Mouse (Mus musculus) G1E (cell line): Measurements from ENCODE around the gene 4933428M09Rik. TPM values are rescaled to one million over a fixed set of nuclear protein-coding genes. Genes with fewer than 3 reads are reported as not detected.

ENCODE experiments used
- ATAC-seq: 2 replicates; pipeline ENCODE4 v1.8.0; 2016; ENCODE audit warnings: mild to moderate bottlenecking; ENCODE audit not compliant: insufficient number of reproducible peaks, poor library complexity, low FRiP score, severe bottlenecking; ENCODE audit errors: extremely low read depth
- DNase-seq: peaks from one replicate; pipeline ENCODE4 v3.0.0; 2012; ENCODE audit warnings: low spot score
- H3K27me3 ChIP-seq: 2 replicates; pipeline ENCODE4 v1.6.1; 2012; ENCODE audit warnings: mild to moderate bottlenecking, low read length, inconsistent platforms; ENCODE audit not compliant: insufficient read depth
- H3K36me3 ChIP-seq: replicated peaks from 2 replicates; pipeline ENCODE3; 2012; ENCODE audit warnings: mild to moderate bottlenecking, inconsistent platforms
- H3K4me1 ChIP-seq: 2 replicates; pipeline ENCODE4 v1.6.1; 2012; ENCODE audit warnings: low read depth, low read length, inconsistent platforms, mixed read lengths; ENCODE audit not compliant: insufficient read depth
- H3K4me3 ChIP-seq: 2 replicates; pipeline ENCODE4 v1.5.1; 2012; ENCODE audit warnings: low read depth, mild to moderate bottlenecking, inconsistent platforms, low read length, moderate library complexity, mixed read lengths
- H3K9me3 ChIP-seq: replicated peaks from 2 replicates; pipeline ENCODE4 v1.6.1; 2012; ENCODE audit warnings: inconsistent platforms
- CTCF ChIP-seq: IDR thresholded peaks from 2 replicates; pipeline ENCODE4 v1.5.1; 2012; ENCODE audit warnings: low read depth, low read length, inconsistent platforms, mixed read lengths
- GATA1 ChIP-seq: IDR thresholded peaks from 2 replicates; pipeline ENCODE4 v1.6.1; 2012; ENCODE audit warnings: borderline replicate concordance, low read length, inconsistent platforms, mixed read lengths
- GATA2 ChIP-seq: IDR thresholded peaks from 2 replicates; pipeline ENCODE4 v1.6.1; 2012; ENCODE audit warnings: low read depth, low read length, inconsistent platforms, borderline replicate concordance
- POLR2AphosphoS5 ChIP-seq: IDR thresholded peaks from 2 replicates; pipeline ENCODE4 v1.6.1; 2012; ENCODE audit warnings: low read depth, low read length, inconsistent platforms; ENCODE audit not compliant: insufficient replicate concordance
- TAL1 ChIP-seq: conservative IDR thresholded peaks from 2 replicates; pipeline ENCODE4 v1.6.1; 2012; ENCODE audit warnings: low read depth, low read length, inconsistent platforms, mixed read lengths
- polyA plus RNA-seq: library from polyadenylated mRNA; stranded (reverse); fragments of >175 nt; gene quantifications from 2 replicates; pipeline ENCODE4 v1.2.3, GENCODE M21; 2012
- total RNA-seq, 2 experiments: library from RNA; stranded (forward) in 1 of 2; stranded (reverse) in 1 of 2; fragments of 200-1000 nt in 1 of 2; fragments of >200 nt in 1 of 2; fragmentation: Nextera tagmentation in 1 of 2; gene quantifications; 2 replicates each; pipeline ENCODE4 v1.2.3; 2014 to 2017

4933428M09Rik gene
- total and polyA plus RNA-seq, 3 experiments = 0.27 TPM; not detected in 2

- Histone ChIP-seq H3K4me1 (no peaks in the 10 kb centered on the region), H3K36me3 (no peaks in the 10 kb centered on the region), H3K9me3 (no peaks in the 10 kb centered on the region), H3K27me3 (no peaks in the 10 kb centered on the region), H3K4me3 (no peak overlapping the region)
- no peak for DNase-seq
- ATAC-seq = no peak
- TF ChIP-seq POLR2AphosphoS5 (no peak), GATA1 (no peak), TAL1 (no peak), CTCF (no peak), GATA2 (no peak)
These were observed 37.4 kb downstream of the 4933428M09Rik start for GRCm38 (mm10) chrX:139216409-139216808.

- no peak overlapping the region for H3K4me3 ChIP-seq
- H3K4me1 ChIP-seq = no peaks in the 10 kb centered on the region
- H3K36me3 ChIP-seq = no peaks in the 10 kb centered on the region
- TF ChIP-seq TAL1 (no peak), CTCF (no peak), GATA1 (no peak), POLR2AphosphoS5 (no peak), GATA2 (no peak)
- ATAC-seq (no peak), DNase-seq (no peak)
- no peaks in the 10 kb centered on the region for H3K27me3 ChIP-seq
- H3K9me3 ChIP-seq = no peaks in the 10 kb centered on the region
These were observed 38.1 kb downstream of the 4933428M09Rik start for GRCm38 (mm10) chrX:139216991-139217593.

- no peaks in the 10 kb centered on the region for H3K36me3 ChIP-seq
These were observed 38.7 kb downstream of the 4933428M09Rik start for GRCm38 (mm10) chrX:139217776-139218175.

GRCm38 (mm10) chrX:139219017-139219416 is 40.0 kb downstream of the 4933428M09Rik start:
- TF ChIP-seq TAL1 (no peak), GATA1 (no peak), CTCF (no peak), POLR2AphosphoS5 (no peak), GATA2 (no peak)
- H3K36me3 ChIP-seq = no peaks in the 10 kb centered on the region
- ATAC-seq (no peak), DNase-seq (peak; percentile 1)
- H3K9me3 ChIP-seq = no peaks in the 10 kb centered on the region
- H3K4me3 ChIP-seq = no peak overlapping the region
- H3K4me1 ChIP-seq = no peaks in the 10 kb centered on the region
- H3K27me3 ChIP-seq = no peaks in the 10 kb centered on the region

More at GRCm38 (mm10) chrX:139217776-139218175, 38.7 kb downstream of the 4933428M09Rik start:
- H3K4me1 ChIP-seq = no peaks in the 10 kb centered on the region
- TF ChIP-seq CTCF = no peak
- ATAC-seq (no peak), DNase-seq (no peak)
- H3K27me3 ChIP-seq = no peaks in the 10 kb centered on the region
- H3K4me3 ChIP-seq = no peak overlapping the region
- no peaks in the 10 kb centered on the region for H3K9me3 ChIP-seq

- H3K4me3 ChIP-seq = no peak overlapping the region
- no peak for TF ChIP-seq CTCF
- no peak for TF ChIP-seq GATA1
- no peak for TF ChIP-seq GATA2
- no peak for TF ChIP-seq TAL1
- no peak for TF ChIP-seq POLR2AphosphoS5
- DNase-seq (no peak), ATAC-seq (no peak)
- no peaks in the 10 kb centered on the region for H3K27me3 ChIP-seq
- H3K9me3 ChIP-seq = no peaks in the 10 kb centered on the region
- H3K4me1 ChIP-seq = no peaks in the 10 kb centered on the region
- H3K36me3 ChIP-seq = no peaks in the 10 kb centered on the region
These were observed 41.8 kb downstream of the 4933428M09Rik start for GRCm38 (mm10) chrX:139220830-139221229.

- Histone ChIP-seq H3K36me3 (no peaks in the 10 kb centered on the region), H3K27me3 (no peaks in the 10 kb centered on the region), H3K4me1 (no peaks in the 10 kb centered on the region), H3K4me3 (no peak overlapping the region), H3K9me3 (no peaks in the 10 kb centered on the region)
- ATAC-seq = no peak
- no peak for DNase-seq
- TF ChIP-seq CTCF = no peak
- no peak for TF ChIP-seq GATA2
- TF ChIP-seq GATA1 = no peak
- TF ChIP-seq TAL1 = no peak
- TF ChIP-seq POLR2AphosphoS5 = no peak
These were observed 42.9 kb downstream of the 4933428M09Rik start for GRCm38 (mm10) chrX:139221893-139222292.

Other genes starting within 250 kb of the 4933428M09Rik start
- gene Serpina7, start 94.0 kb upstream of the 4933428M09Rik start, total RNA-seq (2014; fragmentation: Nextera tagmentation) = not detected in 2 replicates
- gene Serpina7, start 94.0 kb upstream of the 4933428M09Rik start, total RNA-seq (2017) = 0.16 TPM in 1 of 2 replicates, not detected in the other
- not detected in 2 replicates for gene Serpina7, start 94.0 kb upstream of the 4933428M09Rik start, polyA plus RNA-seq
- not detected in 2 replicates for gene 4930513O06Rik, start 93.0 kb upstream of the 4933428M09Rik start, total RNA-seq (2014; fragmentation: Nextera tagmentation)
- gene 4930513O06Rik, start 93.0 kb upstream of the 4933428M09Rik start, total RNA-seq (2017) = not detected in 2 replicates
- not detected in 2 replicates for gene 4930513O06Rik, start 93.0 kb upstream of the 4933428M09Rik start, polyA plus RNA-seq
- gene Mum1l1, start 30.8 kb downstream of the 4933428M09Rik start, total RNA-seq (2014; fragmentation: Nextera tagmentation) = not detected in 2 replicates
- gene Mum1l1, start 30.8 kb downstream of the 4933428M09Rik start, total RNA-seq (2017) = not detected in 2 replicates
- gene Mum1l1, start 30.8 kb downstream of the 4933428M09Rik start, polyA plus RNA-seq = not detected in 2 replicates
- gene Trap1a, start 154.5 kb downstream of the 4933428M09Rik start, total RNA-seq (2014; fragmentation: Nextera tagmentation) = not detected in 2 replicates
- not detected in 2 replicates for gene Trap1a, start 154.5 kb downstream of the 4933428M09Rik start, total RNA-seq (2017)
- gene Trap1a, start 154.5 kb downstream of the 4933428M09Rik start, polyA plus RNA-seq = not detected in 2 replicates